8 mouse cellular contexts compared by ENCODE assay signal in the genomic region with DNA sequence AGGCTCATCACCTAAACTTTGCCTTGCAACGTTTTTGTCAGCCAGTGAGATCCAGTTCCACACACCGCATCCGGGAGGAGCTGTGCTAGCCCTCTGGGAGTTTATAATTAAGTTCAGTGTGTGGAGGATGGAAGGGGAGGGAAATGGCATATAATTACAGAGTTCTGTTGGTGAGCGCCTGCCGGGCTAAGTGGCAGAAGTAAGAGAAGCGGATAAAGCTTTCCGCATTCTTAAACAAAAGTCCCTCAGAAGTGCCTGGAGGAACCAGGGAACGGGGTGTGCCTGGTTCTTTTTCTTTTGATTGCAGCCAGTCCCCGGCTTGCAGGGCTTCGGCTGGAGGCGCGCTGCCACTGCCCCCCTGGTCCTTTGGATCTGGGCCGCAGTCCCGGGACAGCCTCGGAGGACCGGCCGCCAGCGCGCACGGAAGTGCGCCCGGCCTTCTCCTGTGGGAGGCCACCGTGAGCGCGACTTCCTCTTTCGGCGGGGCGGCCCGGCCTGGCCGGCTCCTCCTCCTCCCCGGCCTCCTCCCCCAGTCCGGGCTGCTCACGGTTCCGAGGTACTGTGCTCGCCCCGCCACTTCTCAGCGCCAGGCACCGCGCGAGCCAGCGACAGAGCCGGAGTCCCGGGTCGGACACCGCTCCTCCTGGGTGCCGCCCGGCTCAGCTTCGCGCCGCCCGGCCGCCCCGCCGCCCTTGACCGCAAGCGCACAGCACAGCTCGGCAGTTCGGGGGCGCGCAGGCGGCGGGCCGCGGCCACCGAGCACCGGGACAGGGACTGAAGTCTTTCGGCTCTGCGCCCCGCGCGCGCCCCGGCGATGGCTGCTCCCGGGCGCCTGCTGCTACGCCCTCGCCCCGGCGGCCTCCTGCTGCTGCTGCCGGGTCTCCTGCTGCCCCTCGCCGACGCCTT. TPM values are rescaled to one million over a fixed set of nuclear protein-coding genes. Genes with fewer than 3 reads are reported as not detected.
DNase-seq lines count a peak whose midpoint lies in the region; ATAC-seq and TF ChIP-seq lines count a peak whose summit lies in the region.

A gene (plus strand): TSS at position 477 of the 906 bp plus-strand sequence.

- peak within 1 kb of the TSS; percentile 87 for H3K4me2 ChIP-seq in forebrain, embryonic 13.5 days
- peak within 1 kb of the TSS; percentile 88 for H3K4me2 ChIP-seq in heart, embryonic 16.5 days (ENCODE audit: low read depth, low read length)
- peak within 1 kb of the TSS; percentile 77 for H3K4me2 ChIP-seq in liver, embryonic 13.5 days

- ATAC-seq in forebrain, embryonic 13.5 days, result peak; percentile 96
- peak; percentile 95 for ATAC-seq in heart, embryonic 16.5 days (replicated peaks; ENCODE audit: extremely low read depth, insufficient read depth, low FRiP score)
- ATAC-seq in liver, embryonic 13.5 days (ENCODE audit: low read depth), result peak; percentile 95

- H3K36me3 ChIP-seq in forebrain, embryonic 13.5 days (ENCODE audit: poor library complexity, severe bottlenecking), result no peaks in the 10 kb centered on the region
- H3K36me3 ChIP-seq in heart, embryonic 16.5 days (ENCODE audit: control insufficient read depth, insufficient read depth), result no peaks in the 10 kb centered on the region
- H3K36me3 ChIP-seq in liver, embryonic 13.5 days, result no peaks in the 10 kb centered on the region
- no peaks in the 10 kb centered on the region for H3K36me3 ChIP-seq in splenic B cell, adult 2 months (ENCODE audit: control insufficient read depth, insufficient read depth, low read length, poor library complexity, severe bottlenecking)

- no peaks in the 10 kb centered on the region for H3K27me3 ChIP-seq in forebrain, embryonic 13.5 days
- H3K27me3 ChIP-seq in heart, embryonic 16.5 days (ENCODE audit: control insufficient read depth, insufficient read depth, low read length), result no peaks in the 10 kb centered on the region
- H3K27me3 ChIP-seq in liver, embryonic 13.5 days, result peaks cover 24% of the 10 kb centered on the region
- no peaks in the 10 kb centered on the region for H3K27me3 ChIP-seq in splenic B cell, adult 2 months (ENCODE audit: control insufficient read depth, insufficient read depth, low read length, poor library complexity, severe bottlenecking)

- H3K4me3 ChIP-seq in forebrain, embryonic 13.5 days, result peak within 1 kb of the TSS; percentile 75
- peak within 1 kb of the TSS; percentile 92 for H3K4me3 ChIP-seq in heart, embryonic 16.5 days (ENCODE audit: low read length)
- peak within 1 kb of the TSS; percentile 70 for H3K4me3 ChIP-seq in liver, embryonic 13.5 days (replicated peaks)

- H3K4me1 ChIP-seq in forebrain, embryonic 13.5 days, result peaks cover 22% of the 10 kb centered on the region
- peaks cover 20% of the 10 kb centered on the region for H3K4me1 ChIP-seq in heart, embryonic 16.5 days (ENCODE audit: control insufficient read depth, insufficient read depth, low read length)
- peaks cover 28% of the 10 kb centered on the region for H3K4me1 ChIP-seq in liver, embryonic 13.5 days (replicated peaks)

- peak; percentile 88 for DNase-seq in CD4-positive, CD25-positive, alpha-beta regulatory T cell, adult 2 months (ENCODE audit: low read depth, low spot score)
- peak; percentile 87 for DNase-seq in brain, embryonic 14.5 days (ENCODE audit: low read depth)
- DNase-seq in kidney, postnatal 25 days, result peak; percentile 95 to 99
- peak; percentile 58 for DNase-seq in liver, embryonic 13.5 days
- DNase-seq in naive thymus-derived CD4-positive, alpha-beta T cell, adult 2 months (ENCODE audit: low read depth), result peak; percentile 79
- peak; percentile 89 for DNase-seq in splenic B cell, adult 2 months (ENCODE audit: low read depth, low spot score)

- no peaks in the 10 kb centered on the region for H3K9me3 ChIP-seq in forebrain, embryonic 13.5 days (replicated peaks)
- no peaks in the 10 kb centered on the region for H3K9me3 ChIP-seq in heart, embryonic 16.5 days (replicated peaks; ENCODE audit: control insufficient read depth, low read length)
- no peaks in the 10 kb centered on the region for H3K9me3 ChIP-seq in liver, embryonic 13.5 days (replicated peaks)

- TF ChIP-seq CTCF in brain, embryonic 14.5 days (IDR thresholded peaks at IDR 0.05; ENCODE audit: borderline replicate concordance, extremely low read depth, insufficient read depth, insufficient read length), result no peak

- H3K9ac ChIP-seq in forebrain, embryonic 13.5 days, result peak within 1 kb of the TSS; percentile 82
- peak within 1 kb of the TSS; percentile 88 for H3K9ac ChIP-seq in heart, embryonic 16.5 days (ENCODE audit: low read length)
- H3K9ac ChIP-seq in liver, embryonic 13.5 days, result peak within 1 kb of the TSS; percentile 74

- WGBS in forebrain, embryonic 13.5 days, result under 1% methylated on average over 48 of the region's 84 CpGs
- WGBS in heart, embryonic 16.5 days, result under 1% methylated on average over 83 of the region's 84 CpGs
- under 1% methylated on average over 79 of the region's 84 CpGs for WGBS in liver, embryonic 13.5 days (ENCODE audit: insufficient replicate concordance)

- peak; percentile 42; the same call in 1 of the 2 replicates for TF ChIP-seq POLR2A in brain, embryonic 14.5 days (IDR thresholded peaks at IDR 0.05; ENCODE audit: borderline replicate concordance, extremely low read depth, insufficient read depth, insufficient read length, poor library complexity, severe bottlenecking)

- peak within 1 kb of the TSS; percentile 85 for H3K27ac ChIP-seq in forebrain, embryonic 13.5 days
- H3K27ac ChIP-seq in heart, embryonic 16.5 days (ENCODE audit: low read length), result peak within 1 kb of the TSS; percentile 90
- H3K27ac ChIP-seq in liver, embryonic 13.5 days, result peak within 1 kb of the TSS; percentile 76

RNA-seq across cellular contexts. Expression of the gene that starts here (rescaled TPM):
- polyA plus RNA-seq in brain, embryonic 14.5 days (2012; rRNA removed), result 10.0 and 17.6 TPM in 2 replicates
- 24.0 and 24.9 TPM in 2 replicates for polyA plus RNA-seq in forebrain, embryonic 13.5 days (2015; fragmentation: Nextera tagmentation; extraction: Ambion mirVana)
- polyA plus RNA-seq in heart, embryonic 16.5 days (2015; fragmentation: Nextera tagmentation; extraction: Ambion mirVana), result 34.8 and 43.4 TPM in 2 replicates
- 13.9 and 18.1 TPM in 2 replicates for polyA plus RNA-seq in liver, embryonic 13.5 days (2015; fragmentation: Nextera tagmentation; extraction: Ambion mirVana)

Comparison
In these comparisons a context has a peak if more than half of its experiments do, and no peak if none do; other contexts are left out.
1. Peak in every context shown above with its lines: DNase-seq, ATAC-seq, H3K4me3 ChIP-seq and H3K27ac ChIP-seq.